Mouse (Mus musculus) layer of hippocampus, adult 2 months (tissue): ENCODE results near the gene Arrb1. TPM values are rescaled to one million over a fixed set of nuclear protein-coding genes. Genes with fewer than 3 reads are reported as not detected.

Source experiments
- DNase-seq, 2 experiments: peaks; one replicate each; pipeline ENCODE4 v3.0.0; 2022; ENCODE audit warnings: low spot score in 2 of 2
- H3K27ac ChIP-seq: fragments of 200-600 bp; 2 replicates; pipeline ENCODE4 v1.8.1; 2022
- H3K4me3 ChIP-seq: fragments of 200-600 bp; 2 replicates; pipeline ENCODE4 v1.8.1; 2022; ENCODE audit warnings: mild to moderate bottlenecking
- CTCF ChIP-seq: fragments of 200-600 bp; conservative IDR thresholded peaks from 2 replicates; pipeline ENCODE4 v1.8.1; 2022; ENCODE audit warnings: antibody characterized with exemption, mild to moderate bottlenecking, moderate library complexity
- total RNA-seq, 2 experiments: library from RNA; stranded (reverse); gene quantifications; 2 replicates each; pipeline ENCODE4 v1.2.3; 2021

Gene Arrb1
- total RNA-seq, 2 experiments from 2014 or later, result 143 to 148 TPM

- no peak for DNase-seq
- Histone ChIP-seq H3K4me3 (no peak overlapping the region), H3K27ac (no peak overlapping the region)
- no peak for TF ChIP-seq CTCF
Measured at GRCm38 (mm10) chr7:99593868-99594803, 58.9 kb downstream of the Arrb1 start.

- no peak overlapping the region for H3K4me3 ChIP-seq
- TF ChIP-seq CTCF, result peak; percentile 68
- DNase-seq, result no peak
- no peak overlapping the region for H3K27ac ChIP-seq
Measured at GRCm38 (mm10) chr7:99598722-99599121, 63.5 kb downstream of the Arrb1 start.

DNA sequence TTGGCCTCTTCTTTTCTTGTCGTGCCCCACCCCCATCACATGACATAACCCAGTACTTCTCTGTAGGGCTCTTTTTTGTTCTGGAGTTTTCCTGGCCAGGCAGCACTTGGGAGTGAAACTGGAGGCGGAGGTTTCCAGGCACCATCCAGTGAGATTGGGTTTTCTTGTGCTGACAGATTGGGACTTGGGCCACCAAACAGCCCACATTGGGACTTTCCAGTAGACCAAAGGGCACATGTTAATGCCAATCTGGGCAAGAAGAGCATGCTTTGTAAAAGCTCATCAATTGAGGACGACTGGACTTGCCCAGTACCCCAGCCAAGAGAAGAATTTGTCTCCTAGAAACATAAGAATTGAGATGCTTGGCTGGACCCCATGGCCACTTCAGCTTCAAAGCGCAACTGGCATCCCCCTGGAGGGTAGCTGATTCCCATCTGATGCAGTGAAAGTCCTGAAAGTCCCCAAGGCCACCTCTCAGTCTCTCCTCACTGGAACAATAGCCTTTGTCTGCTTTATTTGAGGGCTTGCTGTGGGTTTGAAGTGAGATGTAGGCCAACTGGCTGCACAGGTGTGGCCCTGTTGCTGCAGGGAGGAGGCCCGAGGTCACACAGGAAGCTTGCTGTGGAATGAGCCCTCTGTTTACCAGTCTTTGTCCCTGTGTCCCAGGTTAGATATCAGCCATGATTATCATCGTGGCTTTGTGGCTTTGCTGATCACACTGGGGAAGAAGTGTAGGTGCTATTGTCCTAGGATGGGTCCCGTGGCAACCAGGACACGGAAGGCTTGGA lies 68.8 kb downstream of the Arrb1 start:
- DNase-seq, result no peak
- TF ChIP-seq CTCF, result no peak
- Histone ChIP-seq H3K4me3 (no peak overlapping the region), H3K27ac (0 out of 2 replicates have a peak overlapping the region, but pooled peaks have one; percentile 12)

DNA sequence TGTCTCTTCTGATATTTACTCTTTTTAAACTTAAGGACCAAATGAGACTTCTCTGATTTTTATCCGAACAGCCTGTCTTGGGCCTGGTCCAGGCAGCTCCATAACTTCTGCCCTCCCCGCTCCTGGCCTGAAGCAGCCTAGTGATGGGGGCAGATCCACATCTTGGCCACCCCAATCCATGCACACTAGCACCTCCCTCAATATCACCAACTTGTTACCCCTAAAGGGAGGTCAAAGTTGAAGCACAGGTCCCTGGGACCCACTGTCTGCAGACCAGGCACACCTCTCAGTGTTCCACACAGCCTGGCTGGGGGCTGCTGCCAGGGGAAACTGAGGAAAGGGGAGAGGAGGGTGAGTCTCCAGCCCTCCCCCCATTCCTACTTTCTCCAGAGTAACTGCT lies 69.8 kb downstream of the Arrb1 start:
- no peak for DNase-seq
- Histone ChIP-seq H3K4me3 (no peak overlapping the region), H3K27ac (no peak overlapping the region)
- TF ChIP-seq CTCF, result no peak

GRCm38 (mm10) chr7:99606303-99606702 lies 71.0 kb downstream of the Arrb1 start:
- DNase-seq, result no peak
- TF ChIP-seq CTCF, result no peak

GRCm38 (mm10) chr7:99606766-99607165 lies 71.5 kb downstream of the Arrb1 start:
- no peak for DNase-seq
- Histone ChIP-seq H3K4me3 (no peak overlapping the region), H3K27ac (no peak overlapping the region)
- no peak for TF ChIP-seq CTCF

More at GRCm38 (mm10) chr7:99606303-99606702, 71.0 kb downstream of the Arrb1 start:
- Histone ChIP-seq H3K4me3 (no peak overlapping the region), H3K27ac (no peak overlapping the region)

DNA sequence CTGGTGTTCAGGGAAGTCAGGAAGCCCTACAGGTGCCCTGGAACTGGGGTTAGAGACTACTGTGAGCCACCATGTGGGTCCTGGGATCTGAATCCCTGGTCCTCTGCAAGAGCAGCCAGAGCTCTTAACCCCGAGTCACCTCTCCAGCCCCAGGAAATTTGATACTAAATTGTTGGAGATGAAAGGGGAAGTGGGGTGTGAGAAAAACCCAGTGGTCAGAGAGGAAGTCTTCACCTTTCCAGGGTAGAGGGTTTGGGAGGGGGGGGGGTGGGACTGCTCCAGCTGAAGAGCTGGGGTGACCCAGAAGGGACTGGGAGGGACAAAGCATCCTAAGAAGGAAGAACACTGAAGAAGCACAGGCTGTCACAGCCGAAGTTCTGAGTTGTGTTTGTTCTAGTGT lies 72.4 kb downstream of the Arrb1 start:
- TF ChIP-seq CTCF, result no peak
- Histone ChIP-seq H3K4me3 (no peak overlapping the region), H3K27ac (no peak overlapping the region)
- no peak for DNase-seq

GRCm38 (mm10) chr7:99618264-99618663 lies 83.0 kb downstream of the Arrb1 start:
- Histone ChIP-seq H3K4me3 (no peak overlapping the region), H3K27ac (no peak overlapping the region)
- DNase-seq, result no peak
- TF ChIP-seq CTCF, result no peak

- DNase-seq, result peak; percentile 33 to 51
- no peak overlapping the region for H3K27ac ChIP-seq
- TF ChIP-seq CTCF, result peak; percentile 88
- H3K4me3 ChIP-seq, result no peak overlapping the region
Measured at GRCm38 (mm10) chr7:99618860-99619259, 83.6 kb downstream of the Arrb1 start.

DNA sequence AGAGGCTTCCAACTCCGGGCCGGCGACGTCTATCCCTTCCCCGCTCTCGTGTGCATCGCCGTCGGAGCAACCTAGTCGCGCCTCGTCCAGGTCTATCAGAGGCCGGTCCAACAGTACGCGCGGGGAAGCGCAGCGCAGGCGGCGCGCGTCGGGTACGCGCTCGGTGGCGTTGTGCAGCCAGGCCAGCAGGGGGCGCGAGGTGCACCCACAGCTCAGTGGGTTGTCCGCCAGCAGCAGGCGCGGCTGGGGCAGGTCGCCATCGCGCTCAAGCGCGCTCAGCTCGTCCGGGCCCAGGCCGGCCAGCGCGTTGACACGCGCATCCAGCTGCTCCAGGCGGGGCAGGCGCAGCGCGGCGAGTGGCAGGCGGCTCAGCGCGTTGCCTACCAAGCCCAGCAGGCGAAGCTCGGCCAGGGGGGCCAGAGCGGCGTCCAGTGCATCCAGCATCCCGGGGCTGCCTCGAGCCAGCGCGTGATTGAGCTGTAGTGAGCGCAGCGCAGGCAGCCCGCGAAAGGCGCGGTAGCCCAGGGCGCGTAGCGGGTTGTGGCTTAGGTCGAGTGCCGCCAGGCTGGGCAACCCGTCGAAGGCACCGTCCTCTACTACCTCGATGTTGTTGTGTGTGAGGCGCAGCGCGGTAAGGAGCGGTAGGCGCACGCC lies 90.6 kb downstream of the Arrb1 start:
- H3K27ac ChIP-seq, result peak overlapping the region; percentile 84
- TF ChIP-seq CTCF, result peak; percentile 96
- peak overlapping the region; percentile 60 for H3K4me3 ChIP-seq
- DNase-seq, result peak; percentile 85 to 93

GRCm38 (mm10) chr7:99626376-99627270 lies 91.4 kb downstream of the Arrb1 start, which contains the start of gene Tpbgl:
TSS of gene Tpbgl (minus strand) at chr7:99627103.
- Histone ChIP-seq H3K4me3 (peak within 1 kb of the TSS; percentile 60), H3K27ac (peak within 1 kb of the TSS; percentile 84)
- TF ChIP-seq CTCF, result no peak
- DNase-seq, result peak in 1 of 2 experiments; percentile 41

GRCm38 (mm10) chr7:99627366-99627765 lies 92.1 kb downstream of the Arrb1 start:
- Histone ChIP-seq H3K4me3 (peak overlapping the region; percentile 60), H3K27ac (no peak overlapping the region)
- TF ChIP-seq CTCF, result no peak
- no peak for DNase-seq
